Mouse (Mus musculus): Measurements from ENCODE around the gene Bag5. TPM values are rescaled to one million over a fixed set of nuclear protein-coding genes. Genes with fewer than 3 reads are reported as not detected.
A peak's percentile ranks its signal among the peaks of the same experiment; 100 is the strongest.
"Not testable (repeated sequence)": the region's sequence is repeated elsewhere in the genome, so short reads cannot be mapped to it uniquely, and the experiment has no call there.

The Bag5 gene
- polyA plus RNA-seq, 1 experiment from 2014 or later = 62.2 TPM

DNA sequence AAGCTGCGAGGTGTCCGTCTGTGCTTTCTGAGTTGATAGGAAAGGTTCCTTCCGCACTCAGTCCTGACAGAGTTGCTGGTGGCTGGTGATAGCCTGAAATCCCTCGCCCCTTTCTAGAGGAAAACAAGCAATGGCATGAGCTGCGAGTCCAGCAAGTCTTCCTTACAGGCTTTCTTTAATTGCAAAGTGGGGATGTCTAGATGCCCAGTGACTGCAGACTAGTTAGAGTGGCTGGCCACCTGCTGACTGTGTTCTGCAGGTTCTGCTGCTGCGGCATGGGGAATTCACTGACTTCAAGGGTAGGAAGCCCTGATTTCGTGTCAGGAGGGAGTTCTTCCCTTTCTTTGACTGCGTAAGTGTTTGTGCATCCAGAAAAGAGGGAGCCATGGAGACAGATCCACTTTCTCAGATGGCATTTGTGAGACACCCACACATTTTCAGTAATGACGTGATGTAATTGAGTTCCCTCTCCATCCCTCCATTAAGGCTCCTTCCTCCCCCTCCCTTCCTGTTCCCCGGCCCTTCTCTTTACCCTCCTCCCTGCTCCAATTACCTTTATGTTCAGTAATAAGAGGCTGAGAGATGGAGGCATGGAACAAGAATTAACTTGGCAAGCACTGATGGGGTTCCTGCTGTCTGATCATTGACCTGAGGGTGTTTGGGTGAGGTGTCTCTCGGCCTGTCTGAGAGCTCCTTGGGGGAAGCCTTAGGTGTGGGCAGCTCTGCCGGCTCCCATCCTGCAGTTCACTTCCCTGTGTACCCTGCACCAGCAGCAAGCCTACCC, 12.5 kb upstream of the Bag5 start:
- ATAC-seq (ENCODE audit: low FRiP score) (no peak), DNase-seq (ENCODE audit: low spot score, missing footprints) (no peak)
- H3K4me3 ChIP-seq (ENCODE audit: low read depth, low read length) = no peak overlapping the region
- WGBS = 67% methylated on average over 12 of the region's 12 CpGs
- no peaks in the 10 kb centered on the region for H3K9me3 ChIP-seq (ENCODE audit: control insufficient read depth, low read length)
- H3K4me1 ChIP-seq (ENCODE audit: control insufficient read depth, insufficient read depth, low read length) = peaks cover 13% of the 10 kb centered on the region
- H3K9ac ChIP-seq (ENCODE audit: low read length) = no peak overlapping the region
- H3K4me2 ChIP-seq = no peak overlapping the region
- peak overlapping the region; percentile 50 for H3K27ac ChIP-seq (ENCODE audit: low read depth, low read length)
- no peaks in the 10 kb centered on the region for H3K36me3 ChIP-seq (ENCODE audit: control insufficient read depth, insufficient read depth, low read length)
- H3K27me3 ChIP-seq (ENCODE audit: control insufficient read depth, insufficient read depth, low read length) = no peaks in the 10 kb centered on the region

DNA sequence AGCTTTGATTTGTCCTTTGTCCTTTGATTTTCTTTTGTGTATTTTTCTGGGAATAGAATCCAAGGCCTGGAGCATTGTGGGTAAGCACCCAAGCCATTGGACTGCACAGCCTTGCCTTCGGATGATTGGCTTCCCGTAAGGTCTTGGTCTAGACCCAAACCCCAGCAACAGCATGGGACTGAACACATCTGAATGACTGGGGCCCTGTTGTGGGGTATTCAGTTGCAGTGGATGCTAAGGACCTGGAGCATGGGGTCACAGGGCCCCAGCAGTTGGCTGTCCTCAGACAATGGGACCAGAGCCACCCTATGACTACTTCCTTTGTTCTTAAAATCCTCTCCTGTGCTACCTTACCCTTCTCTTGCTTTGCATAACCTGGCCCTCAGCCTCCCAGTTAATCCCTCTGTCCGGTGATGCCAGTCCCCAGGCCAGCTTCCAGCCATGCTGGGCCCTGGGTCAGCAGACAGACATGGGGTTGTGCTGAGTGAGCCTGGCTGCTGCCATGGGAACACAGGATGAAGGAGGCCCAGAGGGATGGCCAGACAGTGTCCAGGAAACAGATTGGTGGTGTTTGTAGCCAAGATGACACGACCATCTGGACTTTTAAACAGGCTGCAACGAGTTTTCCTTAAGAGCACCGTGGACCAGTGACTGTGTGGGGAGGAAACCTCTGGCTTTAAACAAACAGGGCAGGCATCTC, 11.7 kb upstream of the Bag5 start:
- H3K4me3 ChIP-seq (ENCODE audit: low read depth, low read length) = no peak overlapping the region
- H3K4me2 ChIP-seq = no peak overlapping the region
- ATAC-seq (ENCODE audit: low FRiP score) = peak; percentile 82
- H3K4me1 ChIP-seq (ENCODE audit: control insufficient read depth, insufficient read depth, low read length) = peaks cover 13% of the 10 kb centered on the region
- H3K27me3 ChIP-seq (ENCODE audit: control insufficient read depth, insufficient read depth, low read length) = no peaks in the 10 kb centered on the region
- WGBS = 27% methylated on average over 6 of the region's 6 CpGs
- peak overlapping the region; percentile 33; the same call in 1 of the 2 replicates for H3K9ac ChIP-seq (ENCODE audit: low read length)
- no peaks in the 10 kb centered on the region for H3K36me3 ChIP-seq (ENCODE audit: control insufficient read depth, insufficient read depth, low read length)
- peak overlapping the region; percentile 50 for H3K27ac ChIP-seq (ENCODE audit: low read depth, low read length)
- no peak for DNase-seq (ENCODE audit: low spot score, missing footprints)
- no peaks in the 10 kb centered on the region for H3K9me3 ChIP-seq (ENCODE audit: control insufficient read depth, low read length)

DNA sequence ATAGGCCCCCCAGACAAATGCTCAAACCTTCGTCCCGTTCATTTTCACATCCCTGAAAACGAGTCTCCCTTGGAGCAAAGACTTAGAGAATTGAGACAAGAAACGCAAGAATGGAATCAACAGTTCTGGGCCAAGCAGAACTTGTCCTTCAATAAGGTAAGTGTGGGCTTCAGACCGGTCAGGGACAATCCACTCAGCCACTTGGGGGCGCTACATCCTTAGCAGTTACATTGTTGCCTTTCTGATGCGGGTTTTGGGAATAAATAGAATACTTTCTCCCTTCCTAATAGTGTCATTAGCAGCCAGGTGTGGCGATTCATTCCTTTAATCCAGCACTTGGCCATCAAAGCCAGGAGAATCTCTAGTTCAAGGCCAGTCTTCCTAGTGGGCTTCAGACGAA, 9.6 kb upstream of the Bag5 start:
- DNase-seq (ENCODE audit: low spot score, missing footprints) = no peak

DNA sequence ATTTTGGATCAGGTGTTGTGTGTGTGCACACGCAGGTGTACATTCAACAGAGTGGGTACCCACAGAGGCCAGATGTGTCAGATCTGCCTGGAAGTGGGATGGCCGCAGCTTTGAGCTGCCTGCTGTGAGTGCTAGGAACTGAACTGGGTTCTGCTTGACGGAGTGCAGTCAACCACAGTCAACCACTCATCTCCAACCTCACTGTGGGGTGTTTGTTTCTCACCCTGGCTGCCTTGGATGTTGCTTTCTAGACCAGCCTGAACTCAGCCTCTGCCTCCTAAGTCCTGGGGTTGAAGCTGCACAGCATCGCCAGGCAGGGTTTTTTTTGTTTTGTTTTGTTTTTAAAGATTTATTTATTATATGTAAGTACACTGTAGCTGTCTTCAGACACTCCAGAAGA, 7.2 kb upstream of the Bag5 start:
- Histone ChIP-seq H3K9ac (ENCODE audit: low read length) (no peak overlapping the region), H3K27me3 (ENCODE audit: control insufficient read depth, insufficient read depth, low read length) (no peaks in the 10 kb centered on the region), H3K36me3 (ENCODE audit: control insufficient read depth, insufficient read depth, low read length) (no peaks in the 10 kb centered on the region), H3K4me3 (ENCODE audit: low read depth, low read length) (no peak overlapping the region), H3K9me3 (ENCODE audit: control insufficient read depth, low read length) (no peaks in the 10 kb centered on the region), H3K27ac (ENCODE audit: low read depth, low read length) (no peak overlapping the region), H3K4me1 (ENCODE audit: control insufficient read depth, insufficient read depth, low read length) (peaks cover 9% of the 10 kb centered on the region), H3K4me2 (no peak overlapping the region)
- DNase-seq (ENCODE audit: low spot score, missing footprints) (no peak), ATAC-seq (ENCODE audit: low FRiP score) (no peak)
- 76% methylated on average over 4 of the region's 4 CpGs for WGBS

More for the DNA sequence above, 9.6 kb upstream of the Bag5 start:
- H3K27ac ChIP-seq (ENCODE audit: low read depth, low read length) = no peak overlapping the region
- H3K4me1 ChIP-seq (ENCODE audit: control insufficient read depth, insufficient read depth, low read length) = peaks cover 13% of the 10 kb centered on the region
- H3K9me3 ChIP-seq (ENCODE audit: control insufficient read depth, low read length) = no peaks in the 10 kb centered on the region
- no peak overlapping the region for H3K9ac ChIP-seq (ENCODE audit: low read length)
- no peaks in the 10 kb centered on the region for H3K36me3 ChIP-seq (ENCODE audit: control insufficient read depth, insufficient read depth, low read length)
- 74% methylated on average over 9 of the region's 9 CpGs for WGBS
- no peak for ATAC-seq (ENCODE audit: low FRiP score)
- no peak overlapping the region for H3K4me3 ChIP-seq (ENCODE audit: low read depth, low read length)
- H3K27me3 ChIP-seq (ENCODE audit: control insufficient read depth, insufficient read depth, low read length) = no peaks in the 10 kb centered on the region
- no peak overlapping the region for H3K4me2 ChIP-seq

DNA sequence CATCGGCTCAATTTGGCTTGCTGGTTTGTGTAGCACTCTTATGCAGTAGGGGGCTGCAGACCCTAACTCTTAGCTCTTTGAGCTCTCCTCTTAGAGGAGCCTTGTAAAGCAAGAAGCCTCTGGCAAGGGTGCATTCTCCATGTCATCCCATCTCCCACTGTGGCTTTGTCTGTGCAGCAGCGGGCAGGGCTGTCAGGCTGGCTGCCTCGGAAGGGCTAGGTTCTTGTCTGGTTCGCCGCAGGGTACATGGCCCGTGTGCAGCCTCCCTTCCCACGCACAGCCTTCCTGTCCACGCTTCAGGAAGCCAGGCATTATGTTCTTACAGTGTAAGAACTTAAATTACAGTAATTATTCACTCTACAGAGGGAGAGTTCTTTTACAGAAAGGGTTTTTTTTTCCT, 5.6 kb upstream of the Bag5 start:
- H3K9ac ChIP-seq (ENCODE audit: low read length) = no peak overlapping the region
- no peak overlapping the region for H3K27ac ChIP-seq (ENCODE audit: low read depth, low read length)
- no peaks in the 10 kb centered on the region for H3K9me3 ChIP-seq (ENCODE audit: control insufficient read depth, low read length)
- no peak overlapping the region for H3K4me3 ChIP-seq (ENCODE audit: low read depth, low read length)
- no peak overlapping the region for H3K4me2 ChIP-seq
- DNase-seq (ENCODE audit: low spot score, missing footprints) = no peak
- H3K27me3 ChIP-seq (ENCODE audit: control insufficient read depth, insufficient read depth, low read length) = no peaks in the 10 kb centered on the region
- H3K4me1 ChIP-seq (ENCODE audit: control insufficient read depth, insufficient read depth, low read length) = peaks cover 4% of the 10 kb centered on the region; the same call in 1 of the 2 replicates
- whole genome bisulfite sequencing = 39% methylated on average over 8 of the region's 8 CpGs
- H3K36me3 ChIP-seq (ENCODE audit: control insufficient read depth, insufficient read depth, low read length) = no peaks in the 10 kb centered on the region
- no peak for ATAC-seq (ENCODE audit: low FRiP score)

DNA sequence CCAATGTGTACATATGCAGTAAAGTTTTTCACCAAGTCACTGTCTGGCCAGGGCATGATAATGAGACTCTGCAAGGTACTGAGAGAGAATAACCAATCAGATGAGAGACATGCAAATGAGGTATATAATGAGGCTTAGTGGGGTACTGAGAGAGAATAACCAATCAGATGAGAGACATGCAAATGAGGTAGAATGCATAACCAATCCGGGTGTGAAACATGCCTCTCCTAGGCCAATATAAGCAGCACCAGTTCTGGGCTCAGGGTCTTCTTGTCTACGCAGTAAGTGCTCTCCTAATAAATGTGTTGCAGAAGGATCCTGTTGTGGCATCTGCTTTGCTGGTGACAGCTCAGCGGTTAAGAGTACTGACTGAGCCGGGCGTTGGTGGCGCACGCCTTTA, 3.4 kb upstream of the Bag5 start:
- ATAC-seq (ENCODE audit: low FRiP score) (no peak), DNase-seq (ENCODE audit: low spot score, missing footprints) (no peak)
- Histone ChIP-seq H3K27ac (ENCODE audit: low read depth, low read length) (no peak overlapping the region), H3K4me2 (no peak overlapping the region), H3K9me3 (ENCODE audit: control insufficient read depth, low read length) (no peaks in the 10 kb centered on the region), H3K4me1 (ENCODE audit: control insufficient read depth, insufficient read depth, low read length) (peaks cover 11% of the 10 kb centered on the region), H3K36me3 (ENCODE audit: control insufficient read depth, insufficient read depth, low read length) (no peaks in the 10 kb centered on the region), H3K9ac (ENCODE audit: low read length) (no peak overlapping the region), H3K27me3 (ENCODE audit: control insufficient read depth, insufficient read depth, low read length) (no peaks in the 10 kb centered on the region), H3K4me3 (ENCODE audit: low read depth, low read length) (no peak overlapping the region)
- WGBS = 97% methylated on average over 7 of the region's 7 CpGs

DNA sequence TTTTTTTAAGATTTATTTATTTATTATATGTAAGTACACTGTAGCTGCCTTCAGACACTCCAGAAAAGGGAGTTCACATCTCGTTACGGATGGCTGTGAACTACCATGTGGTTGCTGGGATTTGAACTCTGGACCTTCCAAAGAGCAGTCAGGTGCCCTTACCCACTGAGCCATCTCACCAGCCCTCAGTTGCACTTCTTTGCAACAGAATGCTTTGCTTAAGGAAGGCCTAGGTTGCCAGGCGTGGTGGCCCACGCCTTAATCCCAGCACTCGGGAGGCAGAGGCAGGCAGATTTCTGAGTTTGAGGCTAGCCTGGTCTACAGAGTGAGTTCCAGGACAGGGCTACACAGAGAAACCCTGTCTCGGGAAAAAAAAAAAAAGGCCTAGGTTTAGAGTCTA, 823 bp upstream of the Bag5 start:
- not testable (repeated sequence) for H3K36me3 ChIP-seq (ENCODE audit: control insufficient read depth, insufficient read depth, low read length); H3K9me3 ChIP-seq (ENCODE audit: control insufficient read depth, low read length)

DNA sequence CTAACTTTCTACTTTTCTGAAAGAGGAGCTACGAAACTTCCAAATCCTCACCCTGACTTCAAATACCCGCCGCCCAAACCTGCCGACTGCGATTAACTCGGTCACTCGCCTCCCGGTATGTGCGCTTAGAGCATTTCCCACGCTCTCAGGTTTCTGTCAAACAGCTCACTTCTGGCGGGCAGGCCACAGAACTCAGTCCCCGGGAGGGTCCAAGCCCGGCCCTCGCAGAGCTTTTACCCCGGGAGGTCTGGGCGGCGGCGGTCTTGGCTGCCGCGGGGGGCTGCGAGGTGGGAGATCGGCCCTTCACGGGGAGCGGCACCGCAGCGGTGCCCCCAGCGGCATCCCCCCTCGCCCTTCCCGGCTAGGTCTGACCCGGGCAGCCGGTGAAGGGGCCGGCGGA, 581 bp downstream of the Bag5 start:
- Histone ChIP-seq H3K4me3 (ENCODE audit: low read depth, low read length) (peak overlapping the region; percentile 98), H3K27ac (ENCODE audit: low read depth, low read length) (peak overlapping the region; percentile 66; the same call in 1 of the 2 replicates), H3K27me3 (ENCODE audit: control insufficient read depth, insufficient read depth, low read length) (no peaks in the 10 kb centered on the region), H3K4me1 (ENCODE audit: control insufficient read depth, insufficient read depth, low read length) (peaks cover 12% of the 10 kb centered on the region), H3K4me2 (peak overlapping the region; percentile 85), H3K36me3 (ENCODE audit: control insufficient read depth, insufficient read depth, low read length) (peaks cover 9% of the 10 kb centered on the region), H3K9ac (ENCODE audit: low read length) (peak overlapping the region; percentile 94), H3K9me3 (ENCODE audit: control insufficient read depth, low read length) (no peaks in the 10 kb centered on the region)
- WGBS = under 1% methylated on average over 30 of the region's 33 CpGs
- DNase-seq (ENCODE audit: low spot score, missing footprints) (peak; percentile 92), ATAC-seq (ENCODE audit: low FRiP score) (no peak)

More for the DNA sequence above, 823 bp upstream of the Bag5 start:
- Histone ChIP-seq H3K4me3 (ENCODE audit: low read depth, low read length) (peak overlapping the region; percentile 98), H3K4me2 (peak overlapping the region; percentile 85), H3K4me1 (ENCODE audit: control insufficient read depth, insufficient read depth, low read length) (peaks cover 12% of the 10 kb centered on the region)
- H3K9ac ChIP-seq (ENCODE audit: low read length); H3K27ac ChIP-seq (ENCODE audit: low read depth, low read length); H3K27me3 ChIP-seq (ENCODE audit: control insufficient read depth, insufficient read depth, low read length); ATAC-seq (ENCODE audit: low FRiP score); DNase-seq (ENCODE audit: low spot score, missing footprints): not testable (repeated sequence)
- WGBS = 85% methylated on average over 6 of the region's 6 CpGs

DNA sequence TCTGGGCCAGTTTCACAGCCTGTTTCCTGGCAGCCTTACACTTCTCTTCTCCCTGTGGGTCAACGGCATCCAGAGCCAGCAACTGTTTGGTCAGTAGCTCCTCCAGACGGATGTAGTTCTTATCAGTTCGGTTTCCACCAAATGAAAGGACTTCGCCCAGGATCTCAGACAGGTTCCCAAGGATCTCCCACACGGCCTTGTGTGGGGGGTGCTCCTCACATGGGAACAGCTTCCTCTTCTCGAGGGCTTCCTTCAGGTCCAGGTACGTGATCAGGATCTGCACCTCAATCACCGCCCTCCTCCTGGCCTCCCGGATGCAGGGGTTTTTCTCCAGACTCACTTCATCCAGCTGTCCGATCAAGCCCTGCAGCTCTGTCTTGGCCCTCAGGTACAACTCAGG, 3.0 kb downstream of the Bag5 start:
- Histone ChIP-seq H3K36me3 (ENCODE audit: control insufficient read depth, insufficient read depth, low read length) (peaks cover 9% of the 10 kb centered on the region), H3K4me1 (ENCODE audit: control insufficient read depth, insufficient read depth, low read length) (peaks cover 12% of the 10 kb centered on the region)

More for the DNA sequence above, 3.0 kb downstream of the Bag5 start:
- Histone ChIP-seq H3K4me3 (ENCODE audit: low read depth, low read length) (no peak overlapping the region), H3K9me3 (ENCODE audit: control insufficient read depth, low read length) (no peaks in the 10 kb centered on the region), H3K9ac (ENCODE audit: low read length) (no peak overlapping the region), H3K27me3 (ENCODE audit: control insufficient read depth, insufficient read depth, low read length) (no peaks in the 10 kb centered on the region), H3K4me2 (no peak overlapping the region), H3K27ac (ENCODE audit: low read depth, low read length) (no peak overlapping the region)
- WGBS = 94% methylated on average over 10 of the region's 10 CpGs
- ATAC-seq (ENCODE audit: low FRiP score) (no peak), DNase-seq (ENCODE audit: low spot score, missing footprints) (no peak)

Data from midbrain, embryonic 11.5 days (tissue).